Mouse (Mus musculus) ES-E14 (cell line): Measurements from ENCODE around the gene Cyb5r3.

ENCODE experiments used
- CHD2 ChIP-seq: IDR thresholded peaks from 2 replicates; pipeline ENCODE4 v1.6.1; 2014; ENCODE audit warnings: mild to moderate bottlenecking, low read depth, low read length, inconsistent platforms
- MAFK ChIP-seq: IDR thresholded peaks from 2 replicates; pipeline ENCODE4 v1.6.1; 2014; ENCODE audit warnings: mild to moderate bottlenecking, low read depth, low read length, inconsistent platforms; ENCODE audit not compliant: insufficient read depth
- ZNF384 ChIP-seq: IDR thresholded peaks from 2 replicates; pipeline ENCODE4 v1.6.1; 2012; ENCODE audit warnings: low read depth, low read length, inconsistent platforms

DNA sequence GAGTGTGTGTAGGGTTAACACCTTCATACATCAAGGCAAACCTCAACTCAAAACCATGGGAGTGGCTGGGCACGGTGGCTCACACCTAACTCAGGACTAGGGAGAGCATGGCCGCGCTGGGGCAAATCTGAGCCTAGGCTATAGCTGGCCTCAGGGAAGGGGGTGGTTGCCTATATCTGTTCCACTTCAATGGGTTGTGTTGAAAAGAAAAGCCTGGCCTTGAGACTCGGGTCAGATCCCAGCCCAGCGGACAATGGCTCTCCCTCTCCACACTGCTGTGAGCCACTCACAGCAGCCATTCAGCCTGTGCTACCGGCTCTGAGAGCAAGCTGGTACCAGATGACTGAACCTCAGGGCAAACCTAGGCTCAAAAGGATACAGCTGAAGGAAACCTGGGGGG is 57.3 kb downstream of the Cyb5r3 start:
- no peak for TF ChIP-seq ZNF384
- no peak for TF ChIP-seq CHD2
- TF ChIP-seq MAFK: no peak
